Mouse (Mus musculus) liver, embryonic 12.5 days (tissue): ENCODE measurements around the gene Tnni3k. TPM values are rescaled to one million over a fixed set of nuclear protein-coding genes. Genes with fewer than 3 reads are reported as not detected.
"Not testable (repeated sequence)": the region's sequence is repeated elsewhere in the genome, so short reads cannot be mapped to it uniquely, and the experiment has no call there.

Source experiments
- ATAC-seq: fragments of 200-750 bp; cut with Nextera tagmentation; 2 replicates; pipeline ENCODE4 v1.8.0; 2017; ENCODE audit warnings: moderate number of reproducible peaks, mild to moderate bottlenecking, moderate library complexity
- H3K27ac ChIP-seq: fragments of 300-500 bp; sonication (generic); 2 replicates; pipeline ENCODE4 v1.5.1; 2016; ENCODE audit warnings: mild to moderate bottlenecking
- H3K27me3 ChIP-seq: fragments of 300-500 bp; sonication (generic); replicated peaks from 2 replicates; pipeline ENCODE4 v1.6.1; 2016; ENCODE audit warnings: mild to moderate bottlenecking, moderate library complexity
- H3K36me3 ChIP-seq: fragments of 300-500 bp; sonication (generic); 2 replicates; pipeline ENCODE4 v1.6.1; 2016; ENCODE audit warnings: mild to moderate bottlenecking, moderate library complexity
- H3K4me1 ChIP-seq: fragments of 300-500 bp; sonication (generic); 2 replicates; pipeline ENCODE4 v1.6.1; 2016
- H3K4me2 ChIP-seq: fragments of 300-500 bp; sonication (generic); 2 replicates; pipeline ENCODE4 v1.6.1; 2016; ENCODE audit warnings: mild to moderate bottlenecking, moderate library complexity
- H3K4me3 ChIP-seq: fragments of 300-500 bp; sonication (generic); 2 replicates; pipeline ENCODE4 v1.5.1; 2016; ENCODE audit warnings: mild to moderate bottlenecking, moderate library complexity
- H3K9ac ChIP-seq: fragments of 300-500 bp; sonication (generic); 2 replicates; pipeline ENCODE4 v1.6.1; 2016; ENCODE audit warnings: mild to moderate bottlenecking, moderate library complexity
- H3K9me3 ChIP-seq: fragments of 300-500 bp; sonication (generic); replicated peaks from 2 replicates; pipeline ENCODE4 v1.6.1; 2016; ENCODE audit warnings: mild to moderate bottlenecking, moderate library complexity
- WGBS: fragments of 180-500 bp; shearing (Covaris S2); methylation state at CpG from one replicate; pipeline ENCODE4 v1.1.7; 2016; ENCODE audit not compliant: insufficient replicate concordance; 5-methylcytosine and 5-hydroxymethylcytosine counted together
- polyA plus RNA-seq: library from polyadenylated mRNA; unstranded; fragments of >200 nt; fragmentation: Nextera tagmentation; extraction: Ambion mirVana; gene quantifications from 2 replicates; pipeline ENCODE4 v1.2.1, GENCODE M21; 2016

Tnni3k gene
- polyA plus RNA-seq, 1 experiment from 2014 or later = not detected

DNA sequence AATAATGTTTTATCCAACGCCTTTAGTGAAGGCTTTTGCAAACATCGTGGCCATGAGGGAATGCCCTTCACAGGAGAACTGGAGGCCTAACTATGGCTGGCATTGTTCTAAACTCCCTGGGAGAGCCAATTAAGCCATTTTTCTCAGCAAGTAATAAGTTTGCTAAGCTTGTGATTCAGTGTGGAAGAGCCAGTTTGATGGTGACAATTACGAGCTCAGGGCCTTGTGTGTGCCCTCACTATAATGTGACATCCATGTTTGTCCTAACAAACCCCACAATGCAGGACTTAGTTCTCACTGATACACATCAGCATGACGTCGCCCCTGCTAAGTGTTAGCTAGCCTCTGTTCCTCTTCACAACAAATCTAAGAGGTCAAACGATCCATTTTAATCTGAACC is 193.3 kb downstream of the Tnni3k start:
- Histone ChIP-seq H3K9me3 (no peaks in the 10 kb centered on the region), H3K9ac (no peak overlapping the region), H3K4me1 (no peaks in the 10 kb centered on the region), H3K4me3 (no peak overlapping the region), H3K27me3 (no peaks in the 10 kb centered on the region), H3K27ac (no peak overlapping the region), H3K4me2 (no peak overlapping the region), H3K36me3 (no peaks in the 10 kb centered on the region)
- 72% methylated on average over 6 of the region's 6 CpGs for WGBS
- ATAC-seq = no peak

DNA sequence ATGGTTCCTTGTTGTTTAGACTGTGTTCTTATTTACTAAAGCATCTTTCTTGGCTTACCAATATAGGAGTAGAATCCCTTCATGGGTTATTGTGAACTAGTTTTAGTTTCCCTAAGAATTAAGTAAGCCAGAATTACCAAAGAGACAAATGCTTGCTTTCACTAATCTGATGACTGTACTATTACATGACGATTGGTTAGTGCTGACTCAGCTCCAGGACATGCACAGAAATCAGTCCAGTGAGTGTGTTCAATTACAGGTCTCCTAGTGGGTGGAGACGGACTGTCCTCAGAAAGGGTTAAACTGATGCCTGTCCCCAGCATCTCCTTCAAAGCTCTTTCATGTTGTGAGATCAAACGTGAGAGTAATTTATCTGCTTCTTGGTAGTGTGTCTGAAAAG is 195.5 kb downstream of the Tnni3k start:
- Histone ChIP-seq H3K9me3 (no peaks in the 10 kb centered on the region), H3K36me3 (no peaks in the 10 kb centered on the region), H3K27me3 (no peaks in the 10 kb centered on the region), H3K4me3 (no peak overlapping the region), H3K4me1 (no peaks in the 10 kb centered on the region), H3K9ac (no peak overlapping the region), H3K4me2 (no peak overlapping the region), H3K27ac (no peak overlapping the region)
- 42% methylated on average over 3 of the region's 3 CpGs for WGBS
- ATAC-seq = no peak

DNA sequence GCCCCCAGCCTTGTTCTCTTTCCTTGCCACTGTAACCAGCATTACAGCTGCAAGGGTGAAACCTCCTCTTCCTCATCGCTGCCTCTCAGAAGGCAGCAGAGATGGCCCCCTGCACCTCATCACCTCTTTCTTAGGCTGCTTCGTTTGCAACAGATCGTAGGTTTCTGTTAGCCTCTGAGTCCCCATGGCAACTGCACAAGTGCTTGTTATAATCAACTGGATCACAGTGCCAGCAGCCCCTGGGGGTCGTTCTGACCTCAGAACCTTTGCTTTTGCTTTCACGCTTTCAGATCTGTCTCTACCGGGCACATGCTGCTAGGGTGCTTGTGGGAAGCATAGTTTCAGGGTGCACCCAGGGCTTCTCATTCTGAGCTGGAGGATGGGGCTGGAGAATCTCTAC is 201.9 kb downstream of the Tnni3k start:
- no peak overlapping the region for H3K27ac ChIP-seq
- H3K4me3 ChIP-seq = no peak overlapping the region
- H3K36me3 ChIP-seq = no peaks in the 10 kb centered on the region
- no peak for ATAC-seq
- no peak overlapping the region for H3K9ac ChIP-seq
- H3K27me3 ChIP-seq = no peaks in the 10 kb centered on the region
- WGBS = 38% methylated on average over 6 of the region's 6 CpGs
- no peak overlapping the region for H3K4me2 ChIP-seq
- no peaks in the 10 kb centered on the region for H3K4me1 ChIP-seq
- no peaks in the 10 kb centered on the region for H3K9me3 ChIP-seq

DNA sequence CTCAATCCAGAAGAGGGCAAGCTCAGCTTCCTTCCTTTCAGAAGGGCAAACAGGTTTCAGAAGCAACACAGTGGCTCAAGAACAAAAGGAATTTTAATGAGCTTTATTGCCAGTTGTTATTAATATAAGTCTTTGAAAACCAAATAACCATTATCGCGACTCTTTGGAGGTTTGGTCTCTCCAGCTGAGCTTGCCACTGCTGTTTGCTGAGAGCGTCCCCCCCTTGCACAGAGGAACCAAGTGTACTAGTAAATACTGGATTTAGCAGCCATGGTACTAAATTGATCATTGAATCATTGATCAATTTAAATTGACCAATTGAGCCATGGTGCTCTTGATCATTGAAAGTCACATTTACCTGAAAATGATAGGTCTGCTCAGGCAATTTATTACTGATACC is 202.9 kb downstream of the Tnni3k start:
- Histone ChIP-seq H3K36me3 (no peaks in the 10 kb centered on the region), H3K4me3 (no peak overlapping the region), H3K9ac (no peak overlapping the region), H3K9me3 (no peaks in the 10 kb centered on the region), H3K4me1 (no peaks in the 10 kb centered on the region), H3K27ac (no peak overlapping the region), H3K27me3 (no peaks in the 10 kb centered on the region), H3K4me2 (no peak overlapping the region)
- 73% methylated on average over 3 of the region's 3 CpGs for WGBS
- ATAC-seq = no peak

DNA sequence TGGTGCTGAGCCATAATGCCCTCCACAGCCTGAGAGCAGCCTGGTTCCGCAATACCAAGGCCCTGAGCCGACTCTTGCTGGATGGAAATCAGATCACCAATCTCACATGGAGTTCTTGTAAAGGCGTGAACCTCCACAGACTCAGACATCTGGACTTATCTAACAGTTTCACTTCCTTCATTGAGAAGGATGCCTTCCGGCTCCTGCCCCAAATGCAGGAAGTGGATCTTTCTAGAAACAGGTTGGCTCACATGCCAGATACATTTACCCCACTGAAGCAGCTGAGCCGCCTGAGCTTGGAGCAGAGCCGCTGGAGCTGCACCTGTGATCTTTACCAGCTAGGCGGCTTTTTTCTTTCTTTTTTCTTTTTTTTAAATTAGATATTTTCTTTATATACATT is 213.0 kb downstream of the Tnni3k start:
- Histone ChIP-seq H3K9ac (no peak overlapping the region), H3K27ac (no peak overlapping the region), H3K4me2 (no peak overlapping the region), H3K4me3 (no peak overlapping the region), H3K36me3 (no peaks in the 10 kb centered on the region), H3K27me3 (no peaks in the 10 kb centered on the region), H3K9me3 (no peaks in the 10 kb centered on the region), H3K4me1 (no peaks in the 10 kb centered on the region)
- ATAC-seq = no peak
- 61% methylated on average over 7 of the region's 7 CpGs for WGBS

DNA sequence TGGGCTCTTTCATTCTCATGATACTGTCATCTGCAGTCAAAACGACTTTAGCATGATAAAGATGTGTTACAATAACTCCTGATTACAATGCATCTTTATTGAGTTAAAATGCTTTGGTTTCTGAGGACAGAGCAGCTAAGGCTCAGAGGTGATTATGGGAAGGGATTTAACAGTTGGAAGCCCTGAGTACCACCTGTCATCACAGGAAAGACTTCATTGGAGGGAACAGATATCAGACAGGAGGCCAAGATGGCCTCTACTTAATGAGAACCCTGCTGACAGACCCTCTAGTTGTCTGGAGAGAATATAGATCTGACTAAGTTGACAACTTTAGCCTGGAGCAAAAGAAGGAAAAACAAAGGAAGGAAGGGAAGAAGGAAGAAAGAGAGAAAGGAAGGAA is 214.1 kb downstream of the Tnni3k start:
- Histone ChIP-seq H3K4me3 (no peak overlapping the region), H3K9ac (no peak overlapping the region), H3K9me3 (no peaks in the 10 kb centered on the region), H3K4me1 (no peaks in the 10 kb centered on the region), H3K27me3 (no peaks in the 10 kb centered on the region), H3K36me3 (no peaks in the 10 kb centered on the region), H3K4me2 (no peak overlapping the region), H3K27ac (no peak overlapping the region)
- 32% methylated on average over 1 of the region's 1 CpGs for WGBS
- ATAC-seq = no peak

GRCm38 (mm10) chr3:154837861-154838260 is 217.3 kb downstream of the Tnni3k start:
- 79% methylated on average over 11 of the region's 11 CpGs for WGBS
- Histone ChIP-seq H3K4me2 (no peak overlapping the region), H3K27ac (no peak overlapping the region), H3K4me1 (no peaks in the 10 kb centered on the region), H3K9ac (no peak overlapping the region), H3K4me3 (no peak overlapping the region), H3K27me3 (no peaks in the 10 kb centered on the region), H3K9me3 (no peaks in the 10 kb centered on the region), H3K36me3 (no peaks in the 10 kb centered on the region)
- no peak for ATAC-seq

GRCm38 (mm10) chr3:154836137-154836536 is 219.1 kb downstream of the Tnni3k start:
- no peak for ATAC-seq
- WGBS = 52% methylated on average over 3 of the region's 3 CpGs

DNA sequence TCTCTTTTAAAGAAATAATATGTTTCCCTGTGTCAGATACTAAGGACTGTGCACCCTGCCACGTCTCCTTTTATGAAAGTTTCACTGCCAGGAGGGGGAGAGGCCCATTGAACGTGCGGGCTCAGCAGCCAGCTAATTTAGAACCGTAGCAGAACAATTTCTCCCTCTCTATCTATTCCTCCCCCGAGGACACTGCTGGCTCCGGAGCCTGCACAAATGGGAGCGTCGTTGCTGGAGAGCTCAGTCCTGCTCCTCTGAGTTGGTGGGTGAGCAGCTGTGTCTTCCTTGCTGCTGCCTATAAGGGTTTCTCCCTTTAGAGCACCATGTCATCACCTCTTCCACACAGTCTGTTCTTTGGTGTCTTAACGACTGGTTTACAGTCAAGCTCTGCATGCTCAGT is 220.8 kb downstream of the Tnni3k start:
- H3K36me3 ChIP-seq = no peaks in the 10 kb centered on the region
- H3K27me3 ChIP-seq = no peaks in the 10 kb centered on the region
- WGBS = 64% methylated on average over 9 of the region's 9 CpGs
- H3K4me2 ChIP-seq = no peak overlapping the region
- no peaks in the 10 kb centered on the region for H3K4me1 ChIP-seq
- no peak for ATAC-seq
- H3K4me3 ChIP-seq = no peak overlapping the region
- no peak overlapping the region for H3K27ac ChIP-seq
- H3K9ac ChIP-seq = no peak overlapping the region
- no peaks in the 10 kb centered on the region for H3K9me3 ChIP-seq

More at GRCm38 (mm10) chr3:154836137-154836536, 219.1 kb downstream of the Tnni3k start:
- no peaks in the 10 kb centered on the region for H3K36me3 ChIP-seq
- H3K9ac ChIP-seq = no peak overlapping the region
- H3K9me3 ChIP-seq = no peaks in the 10 kb centered on the region
- H3K27ac ChIP-seq = no peak overlapping the region
- H3K4me1 ChIP-seq = no peaks in the 10 kb centered on the region
- H3K4me3 ChIP-seq = no peak overlapping the region
- H3K27me3 ChIP-seq = no peaks in the 10 kb centered on the region
- no peak overlapping the region for H3K4me2 ChIP-seq

DNA sequence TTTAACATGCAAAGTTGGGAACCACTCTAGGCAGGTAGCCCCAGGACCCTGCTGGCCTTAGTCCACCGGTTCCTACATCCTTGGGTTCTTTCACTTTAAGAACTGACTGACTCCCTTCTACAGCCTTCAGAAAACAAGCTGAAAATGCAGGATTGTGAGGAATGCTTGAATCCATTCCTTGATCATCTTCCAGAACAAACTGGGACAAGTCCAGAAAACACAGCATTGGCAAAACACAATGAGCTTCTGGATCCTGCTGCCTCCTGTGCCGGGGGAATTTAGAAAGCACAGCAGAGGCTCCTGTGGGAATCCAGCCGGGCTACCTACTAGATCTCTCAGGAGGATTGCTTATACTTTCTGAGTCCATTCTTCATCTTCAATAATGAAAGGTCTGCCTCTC is 229.5 kb downstream of the Tnni3k start:
- ATAC-seq = no peak
- no peaks in the 10 kb centered on the region for H3K9me3 ChIP-seq
- WGBS = 58% methylated on average over 3 of the region's 3 CpGs
- H3K36me3 ChIP-seq = no peaks in the 10 kb centered on the region
- no peak overlapping the region for H3K27ac ChIP-seq
- H3K9ac ChIP-seq = no peak overlapping the region
- no peaks in the 10 kb centered on the region for H3K27me3 ChIP-seq
- no peaks in the 10 kb centered on the region for H3K4me1 ChIP-seq
- H3K4me3 ChIP-seq = no peak overlapping the region
- no peak overlapping the region for H3K4me2 ChIP-seq

GRCm38 (mm10) chr3:154824713-154825112 is 230.5 kb downstream of the Tnni3k start:
- WGBS = 53% methylated on average over 4 of the region's 4 CpGs
- ATAC-seq = no peak
- H3K27ac ChIP-seq = no peak overlapping the region

DNA sequence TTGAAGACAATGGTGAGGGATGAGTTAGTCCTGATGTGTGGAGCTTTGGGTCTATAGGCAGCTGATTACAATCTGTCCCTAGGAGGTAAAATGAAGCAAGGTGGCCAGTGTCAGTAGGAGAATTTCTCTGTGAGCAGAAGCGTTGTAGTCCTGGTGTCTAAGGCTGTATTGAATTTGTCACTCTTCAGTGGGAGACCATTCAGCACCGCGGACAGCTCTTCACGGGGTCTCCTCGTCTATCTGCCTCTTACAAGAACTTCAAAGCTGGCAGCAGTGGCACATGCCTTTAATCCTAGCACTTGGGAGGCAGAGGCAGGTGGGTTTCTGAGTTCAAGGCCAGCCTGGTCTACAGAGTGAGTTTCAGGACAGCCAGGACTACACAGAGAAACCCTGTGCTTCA is 235.5 kb downstream of the Tnni3k start:
- H3K36me3 ChIP-seq, H3K27ac ChIP-seq, H3K4me3 ChIP-seq, H3K27me3 ChIP-seq, H3K9me3 ChIP-seq, H3K4me2 ChIP-seq, ATAC-seq, H3K4me1 ChIP-seq, H3K9ac ChIP-seq: not testable (repeated sequence)
- 13% methylated on average over 5 of the region's 5 CpGs for WGBS

More at GRCm38 (mm10) chr3:154824713-154825112, 230.5 kb downstream of the Tnni3k start:
- H3K36me3 ChIP-seq = no peaks in the 10 kb centered on the region
- H3K27me3 ChIP-seq = no peaks in the 10 kb centered on the region
- no peaks in the 10 kb centered on the region for H3K9me3 ChIP-seq
- no peak overlapping the region for H3K4me3 ChIP-seq
- H3K4me1 ChIP-seq = no peaks in the 10 kb centered on the region
- H3K9ac ChIP-seq = no peak overlapping the region
- H3K4me2 ChIP-seq = no peak overlapping the region

DNA sequence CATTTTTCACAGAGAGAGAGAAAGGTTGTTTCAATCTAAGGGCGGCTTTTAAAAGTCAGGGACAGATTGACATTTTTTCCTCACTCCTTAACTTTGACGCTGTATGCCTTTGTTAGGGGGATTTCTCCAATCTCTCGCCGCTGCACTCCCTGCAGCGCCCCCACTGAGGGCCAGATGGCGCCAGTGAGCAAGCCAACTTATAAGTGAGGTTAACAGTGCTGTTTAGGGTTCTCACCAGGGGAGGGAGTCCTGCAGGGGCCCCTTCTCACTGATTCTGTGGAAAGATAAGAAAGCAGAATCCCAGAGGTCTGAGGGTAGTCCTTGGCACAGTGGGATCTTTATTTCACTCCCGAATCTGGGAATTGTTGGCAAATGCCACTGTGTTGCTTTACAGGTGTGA is 237.5 kb downstream of the Tnni3k start:
- no peak overlapping the region for H3K4me3 ChIP-seq
- ATAC-seq = no peak
- no peak overlapping the region for H3K4me2 ChIP-seq
- no peak overlapping the region for H3K27ac ChIP-seq
- H3K9me3 ChIP-seq = no peaks in the 10 kb centered on the region
- H3K36me3 ChIP-seq = no peaks in the 10 kb centered on the region
- WGBS = 10% methylated on average over 7 of the region's 7 CpGs
- no peaks in the 10 kb centered on the region for H3K4me1 ChIP-seq
- peaks cover 4% of the 10 kb centered on the region; the same call in 1 of the 2 replicates for H3K27me3 ChIP-seq
- no peak overlapping the region for H3K9ac ChIP-seq
